Mouse (Mus musculus) ES-Bruce4 (cell line): Measurements from ENCODE around the gene Slmap.

Source experiments
- CTCF ChIP-seq: IDR thresholded peaks from one replicate; pipeline ENCODE4 v1.8.1; 2011; ENCODE audit warnings: low read depth, low read length
- POLR2A ChIP-seq: IDR thresholded peaks from one replicate; pipeline ENCODE4 v1.8.1; 2011; ENCODE audit warnings: low read length; ENCODE audit not compliant: insufficient read depth

GRCm38 (mm10) chr14:26495021-26495420 is 39.7 kb downstream of the Slmap start:
- TF ChIP-seq CTCF (no peak), POLR2A (no peak)
